Mouse (Mus musculus) frontal cortex, postnatal 25 days (tissue): ENCODE measurements around the gene Mmgt1.

Experiments used
- DNase-seq, 2 experiments: peaks; one replicate each; pipeline ENCODE4 v3.0.0; 2022; ENCODE audit warnings: low spot score in 2 of 2

Mmgt1 gene

GRCm38 (mm10) chrX:56597887-56598640, at the start of gene Mmgt1:
Gene Mmgt1 (minus strand): TSS chrX:56598069.
- DNase-seq: peak; percentile 65 to 78

GRCm38 (mm10) chrX:56640066-56640465, 42.2 kb upstream of the Mmgt1 start:
- no peak for DNase-seq

GRCm38 (mm10) chrX:56636185-56636584, 38.3 kb upstream of the Mmgt1 start:
- DNase-seq: no peak

- DNase-seq: no peak
Observed at GRCm38 (mm10) chrX:56615236-56615635, 17.4 kb upstream of the Mmgt1 start.

- DNase-seq: no peak
Observed at GRCm38 (mm10) chrX:56610318-56610694, 12.4 kb upstream of the Mmgt1 start.

- DNase-seq: peak; percentile 7 to 14
Observed at GRCm38 (mm10) chrX:56609623-56610317, 11.9 kb upstream of the Mmgt1 start, which contains the start of gene Slc9a6. Gene Slc9a6 (plus strand): TSS chrX:56609757.

GRCm38 (mm10) chrX:56609285-56609622, 11.4 kb upstream of the Mmgt1 start:
- DNase-seq: no peak

GRCm38 (mm10) chrX:56607032-56607710, 9.3 kb upstream of the Mmgt1 start:
- DNase-seq: no peak

GRCm38 (mm10) chrX:56606536-56606935, 8.7 kb upstream of the Mmgt1 start:
- DNase-seq: no peak

GRCm38 (mm10) chrX:56597219-56597886, 516 bp downstream of the Mmgt1 start:
- no peak for DNase-seq

GRCm38 (mm10) chrX:56578200-56578599, 19.7 kb downstream of the Mmgt1 start:
- DNase-seq: no peak

- DNase-seq: no peak
Observed at GRCm38 (mm10) chrX:56572465-56572864, 25.4 kb downstream of the Mmgt1 start.

GRCm38 (mm10) chrX:56553584-56553983, 44.3 kb downstream of the Mmgt1 start:
- DNase-seq: no peak

- no peak for DNase-seq
Observed at GRCm38 (mm10) chrX:56549506-56549905, 48.4 kb downstream of the Mmgt1 start, which contains the start of gene Gm648. Gene Gm648 (minus strand): TSS chrX:56549606.

GRCm38 (mm10) chrX:56537162-56537561, 60.7 kb downstream of the Mmgt1 start:
- DNase-seq: peak; percentile 4 to 8
